Mouse (Mus musculus) heart, postnatal 10 days (tissue): ENCODE data around the gene Gbp5. TPM values are rescaled to one million over a fixed set of nuclear protein-coding genes. Genes with fewer than 3 reads are reported as not detected.
A peak's percentile ranks its signal among the peaks of the same experiment; 100 is the strongest.

Source experiments
- DNase-seq, 2 experiments: peaks; one replicate each; pipeline ENCODE4 v3.0.0; 2021
- intact Hi-C: fragments of 180-260 bp; cut with DNase I; formaldehyde crosslinking; loops from one replicate; pipeline ENCODE4 v1.15.1; 2025
- total RNA-seq, 2 experiments: library from RNA; stranded (reverse); gene quantifications; 2 replicates each; pipeline ENCODE4 v1.2.3; 2021

Gene Gbp5
- 1 to 10 TPM; 4.8 to 6.7 TPM for total RNA-seq

DNA sequence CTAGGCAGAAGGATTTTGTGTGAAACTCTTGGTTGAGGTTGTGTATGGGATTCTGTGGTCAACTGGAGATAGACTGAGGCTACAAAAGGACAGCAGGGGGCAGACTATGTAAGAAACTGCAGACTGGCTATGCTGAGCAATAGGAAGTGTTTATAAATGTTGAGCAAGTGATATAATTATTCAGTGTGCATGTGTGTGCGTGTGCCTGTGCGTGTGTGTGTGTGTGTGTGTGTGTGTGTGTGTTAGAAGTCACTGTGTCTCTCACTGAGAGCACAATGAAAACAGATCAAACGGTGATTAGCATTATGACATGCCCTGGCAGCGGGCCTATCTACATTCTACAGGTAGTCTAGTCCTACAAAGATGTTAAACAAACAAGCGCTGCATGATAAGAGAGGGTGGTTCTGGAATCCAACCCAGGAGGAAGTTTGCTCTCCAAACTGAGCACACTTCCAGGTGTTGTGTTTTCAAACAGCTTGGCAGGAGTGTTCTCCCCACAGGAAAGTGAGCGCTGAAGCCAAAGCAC lies at the start of gene Gbp5:
TSS of gene Gbp5 (plus strand) at position 443 of the 526 bp plus-strand sequence.
- DNase-seq, result peak; percentile 78 to 84
- intact Hi-C loops, result loop anchor here (1.0 to 2.0 kb wide), 3 partner anchors 128 to 215 kb away; no protein-coding TSS in a partner anchor

DNA sequence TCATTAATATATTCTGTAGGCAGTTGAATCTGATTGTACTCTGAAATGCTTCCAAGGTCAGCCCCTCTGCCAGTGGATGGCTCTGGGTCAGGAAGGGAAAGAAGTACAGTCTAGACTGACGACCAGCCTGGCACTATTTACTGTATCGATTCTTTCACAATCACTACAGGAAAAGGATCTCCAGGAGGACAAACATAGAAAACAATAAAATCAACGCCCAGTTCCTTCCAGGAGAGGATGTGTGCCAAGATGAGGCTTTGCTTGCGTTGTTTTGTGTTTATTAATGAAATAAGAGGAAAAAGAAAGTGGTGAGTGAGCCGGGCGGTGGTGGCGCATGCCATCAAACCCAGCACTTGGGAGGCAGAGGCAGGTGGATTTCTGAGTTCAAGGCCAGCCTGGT lies 39.6 kb upstream of the Gbp5 start:
- DNase-seq, result no peak

DNA sequence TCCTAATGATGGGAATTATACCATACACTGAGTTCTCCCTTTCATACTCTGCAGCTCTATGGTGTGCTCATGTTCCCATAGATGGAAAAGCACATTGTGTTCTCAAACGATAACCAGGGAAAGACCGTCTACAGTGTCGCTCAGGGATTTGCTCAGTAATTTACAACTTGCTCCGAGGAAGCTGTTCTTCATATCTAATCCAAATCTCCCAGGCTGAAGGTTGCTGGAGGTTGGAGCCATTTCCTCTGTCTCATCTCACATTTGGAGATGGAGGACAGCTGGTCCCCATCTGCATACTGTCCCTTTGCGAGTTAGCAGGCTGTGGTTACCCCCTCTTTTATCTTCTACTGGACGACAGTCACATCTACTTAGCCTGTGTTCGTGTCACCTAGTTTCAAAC lies 34.5 kb upstream of the Gbp5 start:
- no peak for DNase-seq
- intact Hi-C loops, result no loop called here

More for the DNA sequence above, 39.6 kb upstream of the Gbp5 start:
- intact Hi-C loops, result no loop called here

DNA sequence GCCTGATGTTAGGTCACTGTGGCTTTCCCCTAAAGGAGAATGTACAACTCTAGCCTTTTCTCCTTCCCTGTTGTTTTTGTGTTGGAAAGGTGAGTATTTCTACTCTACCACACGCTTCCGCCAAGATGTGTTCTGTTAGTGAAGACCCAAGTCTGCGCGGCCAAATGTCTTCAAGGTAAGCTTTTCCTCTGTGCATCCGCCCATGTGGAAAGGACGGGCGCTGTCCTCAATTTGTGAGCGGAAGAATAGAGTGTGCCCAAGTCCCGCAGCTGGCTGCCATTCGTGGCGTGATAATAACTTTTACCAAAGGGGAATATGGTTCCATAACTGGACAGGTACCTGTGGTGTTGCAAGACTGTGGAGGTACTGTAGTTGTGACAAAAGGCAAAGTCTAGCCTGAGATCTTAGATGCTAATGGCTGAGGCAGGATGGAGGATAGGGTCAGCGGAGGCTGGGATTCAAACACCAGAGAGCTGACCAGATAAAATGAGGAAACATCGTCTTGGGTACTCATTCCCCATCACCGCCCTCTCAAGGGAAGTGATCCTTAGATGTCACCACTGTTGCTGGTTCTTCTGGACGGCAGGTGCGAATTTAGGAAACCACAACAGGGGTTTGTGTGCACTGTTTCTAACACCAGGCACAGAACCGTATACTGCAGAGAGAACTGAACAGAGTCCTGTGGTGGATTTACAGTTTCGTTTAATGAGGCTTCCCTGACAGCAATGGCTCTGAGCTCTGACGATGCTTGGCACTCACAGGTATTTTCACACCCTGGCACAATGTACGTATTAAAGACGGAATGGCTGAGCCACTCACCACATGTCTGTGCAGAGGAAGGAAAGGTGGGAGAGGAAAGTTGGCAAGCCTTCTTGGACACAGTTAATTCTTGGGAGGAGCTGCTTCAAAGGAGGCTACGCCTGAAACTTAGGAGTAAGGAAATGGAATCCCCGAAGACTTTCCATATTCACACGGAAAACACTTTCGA lies 30.7 kb upstream of the Gbp5 start:
- peak; percentile 12 to 17 for DNase-seq
- intact Hi-C loops, result no loop called here

DNA sequence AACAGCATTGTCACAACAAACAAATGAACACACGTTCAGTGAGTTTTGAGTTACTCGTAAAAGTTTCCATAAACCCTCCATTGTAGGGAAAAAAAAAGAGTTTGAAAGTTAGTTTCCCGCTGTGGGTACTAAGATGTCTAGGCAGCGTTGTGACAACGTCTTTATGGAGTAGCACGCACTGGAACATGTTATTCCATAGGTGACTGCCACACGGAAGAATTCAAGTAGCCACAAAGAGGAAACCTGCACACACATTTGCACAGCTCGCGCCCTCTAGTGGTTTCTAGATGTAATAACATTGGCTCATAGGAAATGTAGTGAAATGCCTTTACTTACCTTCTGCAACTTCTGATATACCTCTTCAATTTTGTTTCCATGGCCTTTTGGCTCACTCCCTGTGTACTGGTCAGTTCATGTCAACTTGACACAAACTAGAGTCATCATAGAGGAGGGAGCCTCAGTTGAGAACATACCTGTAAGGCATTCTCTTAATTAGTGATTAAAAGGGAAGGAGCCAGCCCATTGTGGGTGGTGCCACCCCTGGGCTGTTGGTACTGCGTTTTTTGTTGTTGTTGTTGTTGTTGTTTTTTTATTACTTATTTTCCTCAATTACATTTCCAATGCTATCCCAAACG lies 19.3 kb upstream of the Gbp5 start:
- intact Hi-C loops, result loop anchor here (1.0 to 10.0 kb wide), 3 partner anchors 180 to 430 kb away; no protein-coding TSS in a partner anchor
- DNase-seq, result peak; percentile 32 to 43

DNA sequence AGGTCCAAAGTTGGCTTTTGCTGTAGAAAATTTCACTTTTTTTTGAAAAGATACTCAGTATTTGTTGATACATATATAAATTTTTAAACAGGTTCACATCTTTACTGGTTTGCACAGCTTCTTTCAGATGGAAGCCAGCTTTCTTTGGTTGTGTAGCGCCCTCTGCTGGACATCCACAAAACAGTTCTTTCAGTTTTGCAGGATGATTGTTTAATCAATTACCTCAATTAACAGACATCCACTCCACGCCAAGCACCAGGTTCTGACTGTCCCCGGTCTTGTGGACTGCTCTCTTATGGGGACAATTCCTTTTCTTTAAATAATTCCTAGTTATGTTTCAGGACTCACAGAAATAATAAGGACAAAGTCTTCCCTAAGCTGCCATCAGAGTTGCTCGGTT lies 17.9 kb upstream of the Gbp5 start:
- intact Hi-C loops, result loop anchor here (2.0 to 10.0 kb wide), 4 partner anchors 181 to 614 kb away; no protein-coding TSS in a partner anchor
- peak; percentile 53 to 82 for DNase-seq

DNA sequence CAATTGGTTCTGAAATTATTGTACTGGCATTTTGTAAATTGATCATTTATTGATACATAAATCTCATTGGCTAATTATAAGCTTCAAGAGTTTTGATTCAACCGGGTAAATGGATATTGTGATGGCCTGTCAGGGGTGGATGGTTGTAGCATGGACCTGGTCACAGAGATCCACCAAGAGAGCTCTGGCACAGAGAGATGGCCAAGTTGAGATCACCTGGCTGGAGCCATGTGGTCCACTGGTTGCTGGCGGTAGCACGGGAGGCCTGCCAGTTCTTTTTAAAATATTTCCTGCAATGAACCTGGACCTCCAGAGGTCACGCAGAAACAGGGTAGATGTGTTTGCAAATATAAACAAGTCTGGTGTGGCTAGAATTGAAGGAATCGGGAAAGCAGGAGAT lies 15.9 kb upstream of the Gbp5 start:
- DNase-seq, result no peak
- intact Hi-C loops, result loop anchor here (2.0 to 10.0 kb wide), 3 partner anchors 433 to 616 kb away; no protein-coding TSS in a partner anchor

DNA sequence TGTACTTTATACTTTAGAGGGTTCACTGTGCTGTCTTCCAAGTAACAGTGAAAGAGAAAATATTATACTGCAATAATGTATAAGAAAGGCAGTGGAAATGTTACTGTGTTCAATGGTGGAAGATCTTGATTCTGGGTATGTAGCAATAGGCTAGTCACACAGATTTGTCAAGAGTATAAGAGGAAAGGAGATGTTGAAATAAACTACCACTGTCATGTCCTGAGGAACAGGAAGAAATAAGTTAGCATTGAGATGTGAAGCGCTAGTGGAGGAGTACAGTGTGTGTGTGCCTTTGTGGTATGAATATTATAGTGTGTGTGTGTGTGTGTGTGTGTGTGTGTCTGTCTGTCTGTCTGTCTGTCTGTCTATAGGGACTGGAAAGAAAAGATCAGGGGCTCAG lies 15.4 kb upstream of the Gbp5 start:
- intact Hi-C loops, result loop anchor here (5.0 to 10.0 kb wide), 2 partner anchors 434 to 616 kb away; no protein-coding TSS in a partner anchor
- no peak for DNase-seq

DNA sequence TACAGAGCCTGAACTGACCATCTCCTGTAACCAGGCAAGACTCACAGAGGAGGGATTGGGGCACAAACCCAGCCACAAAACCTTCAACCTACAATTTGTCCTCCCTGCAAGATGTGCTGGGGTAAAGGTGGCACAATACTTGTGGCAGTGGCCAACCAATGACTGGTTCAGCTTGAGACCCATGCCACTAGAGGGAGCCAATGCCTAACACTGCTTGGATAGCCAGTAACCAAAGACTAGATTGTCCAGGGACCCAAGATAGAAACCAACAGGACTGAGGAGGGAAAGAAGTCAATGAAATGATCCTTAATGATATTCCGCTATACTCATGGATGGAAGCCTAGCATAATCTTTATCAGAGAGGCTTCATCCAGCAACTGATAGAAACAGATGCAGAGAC lies 3.3 kb upstream of the Gbp5 start:
- intact Hi-C loops, result loop anchor here (1.0 kb wide), 1 partner anchor 70 kb away; the partner anchor contains the start of gene Gbp3
- DNase-seq, result peak; percentile 74 to 88

DNA sequence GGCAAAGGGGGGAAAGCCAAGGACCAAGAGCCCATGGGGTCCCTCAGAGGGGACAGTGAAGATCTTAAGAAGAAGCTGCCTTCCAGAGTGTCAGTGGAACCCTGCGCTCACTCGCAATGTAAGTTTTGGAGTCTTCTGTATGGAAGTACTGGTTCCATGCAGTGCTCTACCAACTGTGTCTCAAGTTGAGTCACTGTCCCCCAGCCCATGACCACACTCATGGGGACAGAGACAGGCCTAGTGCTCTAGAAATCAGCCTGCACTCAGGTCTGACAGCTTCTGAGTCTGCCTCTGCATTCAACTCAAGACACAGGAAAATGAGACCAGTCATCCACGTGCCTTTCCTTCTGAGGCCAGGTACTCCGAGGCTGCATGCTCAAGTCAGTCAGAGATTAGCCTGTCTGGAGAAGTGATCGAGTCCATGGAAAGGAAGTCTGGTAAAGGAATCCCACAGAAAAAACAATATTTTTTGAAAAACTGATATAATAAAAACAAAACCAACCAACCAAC lies 1.4 kb downstream of the Gbp5 start:
- intact Hi-C loops, result loop anchor here (5.0 kb wide), 1 partner anchor 37 kb away; the partner anchor contains the start of gene Gbp7
- no peak for DNase-seq

DNA sequence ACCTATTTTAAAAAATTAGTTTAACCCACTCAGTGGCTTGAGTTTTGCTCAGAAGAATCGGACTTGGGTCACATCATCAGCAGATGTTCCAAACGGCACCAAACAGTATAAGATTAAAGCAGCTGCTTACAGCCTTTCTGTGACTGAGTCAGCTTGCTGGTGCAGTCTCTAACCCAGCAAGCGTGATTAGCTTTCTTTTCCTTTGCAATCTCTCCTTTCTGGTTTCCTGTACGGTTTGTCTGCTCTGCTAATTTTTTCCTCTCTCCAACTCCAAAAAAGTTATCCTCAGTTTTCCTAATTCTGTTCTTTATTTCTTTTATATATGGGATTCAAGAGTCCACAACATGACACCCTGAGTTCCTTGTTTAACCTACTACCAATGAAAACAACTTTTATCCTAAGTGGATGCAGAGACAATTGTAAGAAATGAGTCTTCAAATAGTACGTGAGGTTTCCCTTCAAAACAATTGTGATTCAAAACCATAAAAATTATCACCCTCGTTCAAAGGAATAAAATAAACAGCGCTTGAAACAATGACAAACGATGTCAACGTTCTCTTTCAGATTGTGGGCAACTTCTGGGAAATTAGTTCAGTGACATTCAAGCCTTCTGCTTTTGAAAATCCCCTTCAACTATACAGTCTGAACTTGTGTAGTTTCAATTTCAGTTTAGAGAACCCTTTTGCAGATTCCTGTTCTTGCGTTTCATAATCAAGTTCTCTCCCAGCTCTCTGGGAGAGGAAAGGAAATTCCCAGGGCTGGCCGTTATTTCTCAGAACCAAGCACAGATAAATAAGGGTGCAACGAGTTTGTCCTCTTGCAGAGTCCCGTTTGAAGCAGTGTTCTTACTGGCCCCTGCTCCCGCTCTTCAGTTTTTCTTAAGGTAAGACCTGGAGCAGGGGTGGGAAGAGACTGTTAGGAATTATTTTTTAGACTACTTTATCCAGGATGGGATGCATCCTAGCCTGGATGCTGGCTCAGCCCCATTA lies 2.6 kb downstream of the Gbp5 start:
- intact Hi-C loops, result loop anchor here (5.0 kb wide), 1 partner anchor 36 kb away; the partner anchor contains the start of gene Gbp7
- DNase-seq, result peak; percentile 23 to 40

DNA sequence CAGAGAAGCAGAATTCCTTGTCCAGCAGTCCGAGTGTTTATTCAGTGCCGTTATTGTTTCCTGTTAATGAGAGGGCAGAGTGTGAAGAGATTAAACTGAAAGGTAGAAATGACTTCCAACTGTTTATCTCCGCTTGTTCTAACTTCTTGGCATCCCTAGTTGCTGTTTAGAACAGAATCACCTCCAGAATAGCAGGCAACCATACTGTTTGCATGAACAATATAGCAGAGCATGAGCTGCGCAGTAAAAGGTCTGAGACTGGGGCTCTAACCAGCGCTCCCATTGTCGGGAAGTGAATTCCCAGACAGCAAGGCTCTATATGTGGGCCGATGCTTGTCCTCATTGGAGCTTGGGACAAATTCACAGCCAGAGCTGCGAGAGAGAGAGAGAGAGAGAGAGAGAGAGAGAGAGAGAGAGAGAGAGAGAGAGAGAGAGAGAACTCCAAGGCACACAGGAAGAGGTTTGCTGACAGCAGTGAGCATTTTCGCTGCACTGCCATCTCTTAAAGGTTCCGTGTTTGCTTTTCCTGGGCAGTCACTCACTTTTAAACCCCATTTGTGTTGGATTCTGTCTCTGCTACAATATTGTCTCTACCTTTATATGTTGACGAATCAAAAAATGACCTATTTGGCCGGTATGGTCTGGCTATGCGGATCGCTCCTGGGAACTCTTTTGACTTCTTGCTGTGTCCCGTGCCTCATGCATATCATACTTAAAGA lies 3.5 kb downstream of the Gbp5 start:
- intact Hi-C loops, result loop anchor here (5.0 kb wide), 1 partner anchor 35 kb away; the partner anchor contains the start of gene Gbp7

DNA sequence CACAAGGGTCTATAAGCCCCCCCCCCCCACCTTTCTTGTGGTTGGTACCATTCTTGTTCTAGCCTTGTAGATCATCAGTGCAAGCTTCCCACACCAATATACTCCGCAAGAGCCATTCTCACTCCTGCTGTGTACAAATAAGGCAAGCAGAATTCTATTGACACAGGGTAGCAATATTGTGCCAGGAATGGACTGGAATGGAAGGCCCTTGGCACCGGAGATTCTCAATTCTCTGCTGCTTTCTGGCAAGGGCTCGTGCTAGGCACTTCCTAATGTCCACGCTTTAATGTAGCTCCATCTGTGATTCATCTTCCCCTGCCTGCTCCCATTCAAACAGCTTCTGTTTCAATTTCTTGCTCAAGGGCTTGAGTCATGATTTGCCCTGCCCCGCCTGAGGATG lies 5.2 kb downstream of the Gbp5 start:
- DNase-seq, result no peak

More for the DNA sequence above, 3.5 kb downstream of the Gbp5 start:
- DNase-seq, result peak; percentile 14 to 48

DNA sequence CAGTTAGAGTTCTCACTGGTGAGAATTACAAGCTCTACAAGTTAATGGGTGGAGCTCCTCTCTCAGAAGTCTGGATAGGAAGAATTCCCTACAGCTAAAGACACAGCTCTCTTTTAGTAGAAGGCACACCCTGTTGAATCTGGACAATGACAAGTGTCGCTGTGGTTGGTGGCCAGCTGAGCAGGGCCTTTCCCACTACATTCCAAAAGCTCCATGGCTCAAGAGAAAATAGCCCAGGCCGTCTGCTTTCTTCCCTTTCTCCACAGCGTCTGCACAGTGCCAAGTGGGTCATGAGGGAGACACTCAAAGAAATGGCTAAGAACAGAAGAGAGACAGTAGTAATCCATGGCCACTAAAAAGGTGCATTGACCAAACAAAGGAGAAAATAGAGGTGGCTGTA lies 34.3 kb downstream of the Gbp5 start:
- intact Hi-C loops, result no loop called here
- peak; percentile 5 to 11 for DNase-seq

More for the DNA sequence above, 5.2 kb downstream of the Gbp5 start:
- intact Hi-C loops, result loop anchor here (5.0 kb wide), 1 partner anchor 33 kb away; the partner anchor contains the start of gene Gbp7

DNA sequence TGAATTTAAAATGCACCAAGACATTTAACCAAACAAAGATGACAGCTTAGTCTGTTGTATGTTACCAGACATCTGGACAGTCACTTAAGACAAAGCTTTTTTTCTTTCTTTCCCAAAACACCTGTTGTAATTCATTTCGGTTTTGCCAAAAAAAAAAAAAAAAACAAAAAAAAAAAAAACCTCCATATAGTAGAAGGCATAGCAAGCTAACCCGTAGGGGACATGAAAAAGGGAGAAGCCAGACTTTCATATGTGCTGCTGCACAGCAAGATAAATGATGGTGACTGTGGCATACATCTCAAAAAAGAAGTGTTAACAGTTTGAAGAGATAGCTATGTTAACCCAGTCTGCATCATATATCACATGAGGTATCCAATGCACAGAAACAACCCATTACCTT lies 35.8 kb downstream of the Gbp5 start:
- intact Hi-C loops, result no loop called here

DNA sequence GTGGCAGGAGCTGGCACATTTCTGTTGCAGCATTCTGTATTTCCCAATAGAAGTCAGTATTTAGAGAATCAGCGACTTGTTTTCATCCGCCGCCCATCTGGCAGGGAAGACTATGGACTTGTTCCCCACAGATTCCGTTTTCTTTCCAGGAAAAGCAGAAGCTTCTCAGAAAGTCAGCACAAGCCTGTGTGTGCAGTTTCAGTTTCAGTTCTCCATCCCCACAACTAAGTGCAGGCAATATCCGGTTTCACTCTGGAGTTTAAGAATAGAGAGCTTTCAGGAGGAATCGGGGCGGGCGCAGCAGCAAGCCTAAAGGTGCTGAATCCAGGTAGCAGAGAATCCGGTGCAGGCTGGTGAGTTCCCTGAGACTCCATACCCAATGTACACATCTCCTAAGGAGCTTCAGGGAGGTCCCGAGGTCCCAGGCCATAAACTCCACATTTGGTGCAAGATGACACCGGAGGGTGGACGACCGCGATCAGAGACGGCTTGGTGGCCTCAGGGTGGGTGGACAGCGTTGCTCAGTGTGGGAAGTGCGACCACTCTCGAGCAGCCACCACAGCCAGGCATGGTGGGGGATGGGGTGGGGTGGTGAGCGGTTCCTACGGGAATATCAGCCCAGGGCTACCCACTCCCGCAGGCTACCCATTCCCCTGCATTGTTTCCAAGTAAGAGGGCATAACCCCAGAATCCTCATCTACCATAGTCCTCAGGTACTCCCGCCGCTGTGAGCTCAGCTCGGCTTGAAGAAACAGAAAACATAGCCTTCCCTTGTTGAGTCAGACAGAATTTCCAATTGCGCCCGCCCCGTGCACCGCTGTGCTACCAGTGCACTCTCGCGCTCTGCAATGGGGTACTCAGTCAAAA lies 36.5 kb downstream of the Gbp5 start, which contains the start of gene Gbp7:
TSS of gene Gbp7 (plus strand) at position 256 of the 867 bp plus-strand sequence.
- intact Hi-C loops, result loop anchor here (2.0 to 5.0 kb wide), 2 partner anchors 30 to 33 kb away; partner anchors contain the start of gene Gbp3
- peak; percentile 63 to 65 for DNase-seq

More for the DNA sequence above, 35.8 kb downstream of the Gbp5 start:
- DNase-seq, result no peak

DNA sequence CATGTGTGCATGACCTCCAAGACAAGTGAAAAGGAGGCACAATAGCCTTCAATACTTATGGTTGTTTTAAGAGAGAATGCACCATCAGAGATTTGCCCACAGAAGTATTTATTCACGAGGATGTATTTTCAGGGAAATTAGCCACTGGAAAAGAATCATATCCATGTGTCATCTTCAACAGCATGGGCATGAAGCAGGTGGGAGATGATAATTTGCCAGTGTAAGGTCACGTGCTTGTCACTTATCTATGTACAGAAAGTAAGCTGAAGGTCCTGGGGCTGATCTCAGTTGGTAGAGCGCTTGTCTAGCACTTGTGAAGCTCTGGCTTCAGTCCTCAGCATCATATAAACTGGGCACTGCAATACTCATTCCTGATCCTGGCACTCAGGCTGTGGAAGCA lies 37.8 kb downstream of the Gbp5 start:
- DNase-seq, result no peak
- intact Hi-C loops, result loop anchor here (2.0 to 5.0 kb wide), 2 partner anchors 29 to 34 kb away; partner anchors contain the start of gene Gbp3
